Mouse (Mus musculus) stomach, postnatal 0 days (tissue): Measurements from ENCODE around the gene Mtus2.

Experiments
- CTCF ChIP-seq: IDR thresholded peaks from 2 replicates; pipeline ENCODE4 v1.5.1; 2016; ENCODE audit warnings: antibody characterized with exemption, low read depth, mild to moderate bottlenecking, moderate library complexity
- EP300 ChIP-seq: optimal IDR thresholded peaks from 2 replicates; pipeline ENCODE3; 2016; ENCODE audit warnings: antibody characterized with exemption

- TF ChIP-seq EP300 (no peak), CTCF (peak; percentile 66)
Observed at GRCm38 (mm10) chr5:147992581-147993378, 35.7 kb downstream of the Mtus2 start.
